Mouse (Mus musculus): ENCODE results near the gene Urm1. TPM values are rescaled to one million over a fixed set of nuclear protein-coding genes. Genes with fewer than 3 reads are reported as not detected.
A peak's percentile ranks its signal among the peaks of the same experiment; 100 is the strongest.

Urm1 gene
- polyA plus RNA-seq, 1 experiment from 2014 or later, result 22.8 TPM

DNA sequence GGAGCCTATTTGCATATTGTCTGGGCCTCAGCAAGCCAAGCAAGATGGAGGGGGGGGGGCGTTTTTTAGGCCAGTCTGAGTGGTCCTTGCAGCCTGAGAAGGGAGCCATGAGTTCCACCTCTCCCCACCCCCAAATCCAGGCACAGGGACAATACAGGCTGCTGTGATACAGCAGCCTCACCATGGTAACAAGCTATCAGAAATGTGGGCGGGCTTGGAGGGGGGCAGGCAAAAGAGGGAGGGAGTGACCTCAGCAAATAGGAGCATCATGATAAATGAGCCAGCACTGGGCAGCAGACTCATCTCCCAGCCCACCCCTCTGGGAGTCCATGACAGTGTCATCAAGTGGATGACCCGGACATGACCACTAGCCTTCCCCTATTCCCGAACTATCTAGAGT is 19.6 kb downstream of the Urm1 start:
- Histone ChIP-seq H3K4me3 (no peak overlapping the region), H3K27ac (replicated peaks) (peak overlapping the region; percentile 86), H3K9ac (peak overlapping the region; percentile 23; the same call in 1 of the 2 replicates), H3K36me3 (peaks cover 31% of the 10 kb centered on the region), H3K4me2 (no peak overlapping the region), H3K9me3 (no peaks in the 10 kb centered on the region), H3K27me3 (peaks cover 5% of the 10 kb centered on the region; the same call in 1 of the 2 replicates), H3K4me1 (replicated peaks) (peaks cover 85% of the 10 kb centered on the region)
- WGBS, result 10% methylated on average over 4 of the region's 4 CpGs
- ATAC-seq (ENCODE audit: low read depth), result peak; percentile 57

DNA sequence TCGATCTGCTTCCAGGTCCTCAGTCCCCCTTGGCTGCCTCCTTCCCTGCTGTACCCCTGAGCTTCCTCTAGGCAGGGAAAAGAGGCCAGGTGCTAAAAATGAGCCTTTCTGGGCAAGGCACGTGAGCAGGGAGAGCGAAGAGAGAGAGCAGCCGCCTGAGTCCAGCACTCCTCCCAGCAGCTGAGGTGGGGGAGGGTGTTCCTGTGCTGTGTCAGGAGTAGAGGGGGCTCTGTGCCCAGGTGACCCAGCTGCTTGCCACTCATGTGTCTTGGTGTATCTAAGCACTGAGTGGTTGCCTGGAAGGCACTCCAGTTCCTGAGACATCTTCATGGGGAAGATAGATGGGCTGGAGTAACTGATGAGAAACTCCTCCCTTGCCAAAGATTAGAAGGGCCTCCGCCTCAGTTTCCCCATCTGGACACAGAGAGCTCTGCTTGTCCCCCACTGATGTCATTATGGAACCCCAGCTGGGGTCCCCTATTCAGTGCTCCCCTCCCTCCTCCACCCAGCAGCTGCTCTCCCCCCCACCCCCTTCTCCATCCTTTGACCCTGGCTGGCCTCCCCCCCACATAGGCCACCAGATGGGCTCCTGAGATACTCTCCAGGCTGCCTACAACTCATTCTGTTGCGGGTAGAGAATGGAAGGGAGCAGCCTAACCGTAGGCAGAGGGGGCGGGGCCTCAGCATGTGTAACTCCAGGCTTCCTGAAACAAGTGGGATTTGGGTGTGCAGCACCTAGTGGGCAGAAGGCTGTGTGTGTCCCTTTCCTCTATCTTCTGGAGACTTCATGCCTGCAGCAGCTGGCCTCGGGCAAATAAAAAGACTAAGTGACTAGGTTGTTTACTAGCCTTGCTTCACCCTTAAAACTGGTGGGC is 23.6 kb downstream of the Urm1 start:
- H3K4me1 ChIP-seq (replicated peaks), result peaks cover 91% of the 10 kb centered on the region
- H3K4me2 ChIP-seq, result peak overlapping the region; percentile 63
- peaks cover 8% of the 10 kb centered on the region; the same call in 1 of the 2 replicates for H3K27me3 ChIP-seq
- WGBS, result 18% methylated on average over 9 of the region's 9 CpGs
- peak overlapping the region; percentile 95 for H3K27ac ChIP-seq (replicated peaks)
- peaks cover 18% of the 10 kb centered on the region; the same call in 1 of the 2 replicates for H3K36me3 ChIP-seq
- H3K9ac ChIP-seq, result peak overlapping the region; percentile 96; the same call in 1 of the 2 replicates
- peak overlapping the region; percentile 79 for H3K4me3 ChIP-seq
- ATAC-seq (ENCODE audit: low read depth), result 0 out of 2 replicates have a peak, but pooled peaks have one; percentile 25
- H3K9me3 ChIP-seq, result no peaks in the 10 kb centered on the region

DNA sequence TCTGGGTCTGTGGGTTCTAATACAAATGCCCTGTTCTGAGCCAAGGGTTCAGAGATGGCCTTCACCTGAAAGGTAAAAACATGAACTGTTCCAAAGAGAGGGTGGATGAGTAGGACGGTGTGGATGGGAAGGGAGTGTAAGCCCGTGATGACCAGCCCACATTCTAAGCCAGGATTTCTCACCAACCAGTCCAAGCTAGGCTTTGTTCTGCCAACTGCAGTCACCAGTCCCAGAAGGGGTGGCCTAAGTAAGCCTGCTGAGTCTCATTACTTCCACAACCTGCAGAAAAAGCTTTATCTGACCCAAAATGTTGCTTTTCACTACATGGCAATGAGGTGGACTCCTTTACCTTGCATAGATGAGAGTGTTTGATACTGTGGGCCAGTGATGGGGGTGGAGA is 24.2 kb downstream of the Urm1 start:
- H3K4me2 ChIP-seq, result peak overlapping the region; percentile 63
- H3K36me3 ChIP-seq, result peaks cover 18% of the 10 kb centered on the region; the same call in 1 of the 2 replicates
- no peak for ATAC-seq (ENCODE audit: low read depth)
- peaks cover 8% of the 10 kb centered on the region; the same call in 1 of the 2 replicates for H3K27me3 ChIP-seq
- no peaks in the 10 kb centered on the region for H3K9me3 ChIP-seq
- H3K4me3 ChIP-seq, result peak overlapping the region; percentile 79
- peak overlapping the region; percentile 96 for H3K9ac ChIP-seq
- peak overlapping the region; percentile 95 for H3K27ac ChIP-seq (replicated peaks)
- peaks cover 91% of the 10 kb centered on the region for H3K4me1 ChIP-seq (replicated peaks)
- 22% methylated on average over 2 of the region's 2 CpGs for WGBS

DNA sequence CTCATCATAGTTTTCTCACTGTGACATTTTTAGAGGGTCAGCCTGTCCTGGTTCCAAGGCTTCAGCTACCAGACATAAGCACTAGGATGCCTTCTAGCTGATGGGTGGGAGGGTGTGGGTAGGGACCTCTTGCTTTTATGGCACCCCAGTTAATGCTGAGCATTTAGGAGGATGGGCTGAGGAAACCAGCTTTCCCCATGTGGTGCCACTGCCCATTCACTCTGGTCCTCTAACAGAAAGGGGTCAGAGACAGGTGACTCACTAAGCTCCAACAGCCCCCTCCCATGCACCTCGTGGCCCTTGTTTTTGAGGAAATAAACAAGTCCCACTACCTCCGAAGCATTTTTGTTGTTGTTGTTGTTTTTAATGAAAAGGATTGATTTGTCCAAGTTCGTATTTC is 24.8 kb downstream of the Urm1 start:
- no peaks in the 10 kb centered on the region for H3K9me3 ChIP-seq
- H3K4me1 ChIP-seq (replicated peaks), result peaks cover 91% of the 10 kb centered on the region
- WGBS, result 4% methylated on average over 3 of the region's 3 CpGs
- H3K36me3 ChIP-seq, result peaks cover 18% of the 10 kb centered on the region; the same call in 1 of the 2 replicates
- peak overlapping the region; percentile 79 for H3K4me3 ChIP-seq
- H3K27me3 ChIP-seq, result peaks cover 8% of the 10 kb centered on the region; the same call in 1 of the 2 replicates
- ATAC-seq (ENCODE audit: low read depth), result no peak
- peak overlapping the region; percentile 96 for H3K9ac ChIP-seq
- H3K27ac ChIP-seq (replicated peaks), result peak overlapping the region; percentile 95
- peak overlapping the region; percentile 63 for H3K4me2 ChIP-seq

DNA sequence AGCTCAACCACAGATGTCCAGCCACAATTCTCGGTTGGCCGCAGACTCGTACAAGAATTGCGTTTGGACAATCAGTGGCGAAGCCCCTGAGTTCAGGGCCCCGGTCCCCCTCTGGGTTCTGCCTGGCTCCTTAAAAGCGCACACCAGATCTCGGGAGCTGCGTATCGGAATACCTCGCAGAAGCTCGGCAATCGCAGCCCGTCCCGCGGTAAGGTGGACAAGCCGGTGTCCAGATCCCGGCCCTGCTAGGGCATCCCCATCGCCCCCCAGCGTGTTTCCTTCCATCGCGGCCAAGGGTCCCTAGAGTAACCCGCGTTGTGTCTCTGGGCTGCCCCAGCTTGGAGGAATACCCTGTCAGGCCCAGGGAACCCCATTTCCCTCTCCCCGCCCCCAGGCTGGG is 25.8 kb downstream of the Urm1 start:
- Histone ChIP-seq H3K4me3 (peak overlapping the region; percentile 79), H3K9ac (peak overlapping the region; percentile 96), H3K4me2 (peak overlapping the region; percentile 63), H3K4me1 (replicated peaks) (peaks cover 91% of the 10 kb centered on the region), H3K36me3 (peaks cover 18% of the 10 kb centered on the region; the same call in 1 of the 2 replicates), H3K27ac (replicated peaks) (peak overlapping the region; percentile 95), H3K27me3 (peaks cover 8% of the 10 kb centered on the region; the same call in 1 of the 2 replicates), H3K9me3 (no peaks in the 10 kb centered on the region)
- peak; percentile 37; the same call in 1 of the 2 replicates for ATAC-seq (ENCODE audit: low read depth)
- under 1% methylated on average over 25 of the region's 25 CpGs for WGBS

DNA sequence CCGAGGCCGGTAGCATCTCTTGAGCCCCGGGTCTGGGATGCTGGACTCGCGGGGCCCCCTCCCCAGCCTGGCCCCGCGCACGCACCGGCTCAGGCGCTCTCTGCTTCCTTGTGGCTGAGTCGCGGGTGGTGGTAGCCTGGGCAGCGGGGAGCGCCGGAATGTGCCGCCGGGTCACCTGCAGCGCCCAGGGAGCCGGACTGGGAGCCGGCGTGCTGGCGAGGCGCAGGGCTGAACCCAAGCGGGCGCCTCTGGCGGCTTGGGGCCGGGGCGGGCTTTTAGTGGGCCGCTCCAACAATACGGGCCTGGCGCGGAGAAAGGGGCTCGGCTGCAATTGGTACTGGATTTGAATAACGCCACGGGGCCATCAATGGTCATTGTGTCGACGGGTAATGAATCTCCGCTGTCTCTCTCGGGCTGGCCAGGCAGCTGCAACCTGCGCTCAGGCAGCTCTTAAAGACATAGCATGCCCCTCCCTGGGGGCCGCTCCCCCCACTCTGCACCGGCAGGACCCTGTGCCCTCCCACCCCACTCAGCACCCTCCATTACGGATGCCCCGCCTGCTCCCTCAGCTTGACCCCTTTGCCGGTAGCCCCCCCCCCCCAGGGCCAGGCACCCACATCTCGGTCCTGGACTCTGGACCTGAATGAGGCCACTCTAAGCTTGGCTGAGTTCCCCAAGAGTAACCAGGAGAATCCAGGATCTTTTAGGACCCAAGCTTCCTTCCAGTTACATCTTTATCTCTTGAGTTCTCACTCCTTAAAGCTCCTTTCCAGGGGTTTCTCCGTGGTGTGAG is 26.4 kb downstream of the Urm1 start:
- Histone ChIP-seq H3K9ac (peak overlapping the region; percentile 96), H3K27me3 (peaks cover 8% of the 10 kb centered on the region; the same call in 1 of the 2 replicates), H3K9me3 (no peaks in the 10 kb centered on the region), H3K4me1 (replicated peaks) (peaks cover 87% of the 10 kb centered on the region), H3K4me3 (peak overlapping the region; percentile 79), H3K4me2 (peak overlapping the region; percentile 63), H3K27ac (replicated peaks) (peak overlapping the region; percentile 95), H3K36me3 (peaks cover 18% of the 10 kb centered on the region; the same call in 1 of the 2 replicates)
- ATAC-seq (ENCODE audit: low read depth), result peak; percentile 59
- 5% methylated on average over 47 of the region's 47 CpGs for WGBS

DNA sequence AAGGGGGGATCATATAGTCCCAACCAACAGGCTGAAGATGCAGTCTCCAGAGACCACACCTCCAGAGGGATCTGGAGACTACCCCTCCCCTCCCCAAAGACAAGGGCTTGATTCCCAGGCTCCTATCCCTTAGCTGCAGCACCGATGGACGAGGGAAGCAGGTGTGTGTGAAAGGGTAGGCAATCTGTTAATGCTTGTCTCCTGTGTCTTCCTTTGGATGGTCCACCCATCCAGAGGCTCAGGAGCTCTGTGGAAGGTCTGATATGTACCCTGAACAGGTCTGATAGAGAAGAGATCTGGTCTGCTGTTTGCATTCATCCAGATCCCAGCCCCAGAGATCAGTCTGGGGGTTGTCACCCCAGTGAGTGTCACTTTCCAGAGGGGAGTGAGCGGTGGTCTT is 27.0 kb downstream of the Urm1 start:
- Histone ChIP-seq H3K36me3 (peaks cover 12% of the 10 kb centered on the region; the same call in 1 of the 2 replicates), H3K4me3 (peak overlapping the region; percentile 79), H3K27me3 (peaks cover 8% of the 10 kb centered on the region; the same call in 1 of the 2 replicates), H3K4me1 (replicated peaks) (peaks cover 85% of the 10 kb centered on the region), H3K9ac (peak overlapping the region; percentile 96), H3K4me2 (peak overlapping the region; percentile 63), H3K9me3 (no peaks in the 10 kb centered on the region), H3K27ac (replicated peaks) (peak overlapping the region; percentile 95)
- WGBS, result 25% methylated on average over 3 of the region's 3 CpGs
- ATAC-seq (ENCODE audit: low read depth), result peak; percentile 10

DNA sequence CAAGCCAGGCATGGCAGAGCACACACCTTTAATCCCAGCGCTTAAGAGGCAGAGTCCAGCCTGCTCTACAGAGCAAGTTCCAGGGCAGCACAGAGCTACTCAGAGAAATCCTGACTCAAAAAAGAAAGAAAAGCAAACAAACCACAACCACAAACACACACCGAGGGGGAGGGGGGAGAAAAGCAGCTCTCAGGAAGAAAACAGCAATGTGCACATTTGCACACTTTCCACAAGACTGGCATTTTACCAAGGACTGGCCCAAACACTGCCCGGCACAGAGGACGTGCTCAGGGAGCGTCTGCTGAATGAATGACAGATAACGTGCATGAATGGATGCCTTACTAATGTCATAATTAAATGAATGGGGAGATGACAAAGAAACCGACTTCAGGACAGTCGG is 29.2 kb downstream of the Urm1 start:
- H3K9me3 ChIP-seq, result no peaks in the 10 kb centered on the region
- peaks cover 7% of the 10 kb centered on the region; the same call in 1 of the 2 replicates for H3K27me3 ChIP-seq
- no peaks in the 10 kb centered on the region for H3K36me3 ChIP-seq
- H3K27ac ChIP-seq (replicated peaks), result peak overlapping the region; percentile 65
- no peak overlapping the region for H3K4me3 ChIP-seq
- peaks cover 80% of the 10 kb centered on the region for H3K4me1 ChIP-seq (replicated peaks)
- WGBS, result 37% methylated on average over 8 of the region's 8 CpGs
- 0 out of 2 replicates have a peak overlapping the region, but pooled peaks have one; percentile 41 for H3K9ac ChIP-seq
- H3K4me2 ChIP-seq, result no peak overlapping the region
- no peak for ATAC-seq (ENCODE audit: low read depth)

DNA sequence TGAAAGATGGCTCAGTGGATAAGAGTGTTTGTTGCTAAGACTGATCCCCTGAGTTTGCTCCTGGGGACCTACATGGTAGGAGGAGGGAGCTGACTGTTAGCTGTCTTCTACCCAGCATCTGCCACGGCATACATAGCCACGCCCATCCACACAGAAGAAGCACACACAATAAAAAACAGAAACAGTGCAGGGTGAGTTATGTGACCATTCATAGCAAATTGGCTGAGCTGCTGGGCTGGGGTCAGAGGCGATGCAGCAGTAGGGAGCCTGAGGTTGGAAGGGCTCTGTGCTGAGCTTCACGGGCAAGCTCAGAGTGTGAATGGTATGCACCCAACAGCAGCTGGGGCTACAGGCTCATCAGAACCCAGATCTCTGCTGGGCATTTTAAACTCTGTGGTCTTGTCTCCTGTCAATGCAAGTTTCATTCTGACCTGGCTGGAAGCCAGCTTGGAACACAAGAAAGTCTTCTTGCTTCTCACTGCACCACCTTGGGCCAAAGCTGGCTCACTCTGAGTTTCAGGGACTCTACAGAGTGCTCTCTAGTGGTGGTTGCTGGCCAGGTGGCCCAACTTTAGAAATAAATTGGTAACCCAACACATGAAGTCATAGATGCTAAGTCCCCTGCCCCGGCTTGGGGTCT is 30.1 kb downstream of the Urm1 start:
- 0 out of 2 replicates have a peak overlapping the region, but pooled peaks have one; percentile 12 for H3K9ac ChIP-seq
- H3K27ac ChIP-seq (replicated peaks), result peak overlapping the region; percentile 65
- no peak overlapping the region for H3K4me3 ChIP-seq
- H3K4me1 ChIP-seq (replicated peaks), result peaks cover 75% of the 10 kb centered on the region
- H3K36me3 ChIP-seq, result no peaks in the 10 kb centered on the region
- no peaks in the 10 kb centered on the region for H3K27me3 ChIP-seq
- ATAC-seq (ENCODE audit: low read depth), result no peak
- no peaks in the 10 kb centered on the region for H3K9me3 ChIP-seq
- 0 out of 2 replicates have a peak overlapping the region, but pooled peaks have one; percentile 11 for H3K4me2 ChIP-seq
- WGBS, result 18% methylated on average over 5 of the region's 5 CpGs

DNA sequence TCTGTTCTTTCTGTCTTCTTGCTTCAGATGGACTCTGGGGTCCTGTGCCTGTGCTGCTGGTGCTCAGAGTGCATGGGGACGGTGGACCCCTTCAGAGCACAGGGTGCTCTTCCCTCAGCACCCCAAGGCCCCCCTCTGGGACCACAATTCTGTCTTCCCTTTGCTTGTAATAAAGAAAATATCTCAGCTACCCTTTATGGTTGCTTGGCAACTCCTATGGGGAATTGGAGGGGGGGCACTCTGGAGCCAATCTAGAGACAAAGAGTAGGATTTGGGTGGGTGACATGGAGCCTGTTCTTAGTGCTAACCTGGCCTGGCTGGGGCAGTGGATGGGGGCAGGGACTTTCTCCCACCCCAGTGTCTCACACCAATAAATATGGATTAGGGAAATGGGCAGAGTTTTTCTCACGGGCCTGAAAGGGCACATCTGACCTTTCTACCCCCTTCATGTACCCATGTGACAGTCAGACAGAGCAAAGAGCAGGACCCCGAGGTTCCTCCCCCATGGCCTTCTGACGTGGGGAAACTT is 33.1 kb downstream of the Urm1 start:
- peak overlapping the region; percentile 54 for H3K9ac ChIP-seq
- peaks cover 79% of the 10 kb centered on the region for H3K4me1 ChIP-seq (replicated peaks)
- no peak overlapping the region for H3K4me3 ChIP-seq
- H3K36me3 ChIP-seq, result no peaks in the 10 kb centered on the region
- 14% methylated on average over 4 of the region's 4 CpGs for WGBS
- peak overlapping the region; percentile 74 for H3K27ac ChIP-seq (replicated peaks)
- no peaks in the 10 kb centered on the region for H3K27me3 ChIP-seq
- no peaks in the 10 kb centered on the region for H3K9me3 ChIP-seq
- H3K4me2 ChIP-seq, result no peak overlapping the region
- ATAC-seq (ENCODE audit: low read depth), result no peak

DNA sequence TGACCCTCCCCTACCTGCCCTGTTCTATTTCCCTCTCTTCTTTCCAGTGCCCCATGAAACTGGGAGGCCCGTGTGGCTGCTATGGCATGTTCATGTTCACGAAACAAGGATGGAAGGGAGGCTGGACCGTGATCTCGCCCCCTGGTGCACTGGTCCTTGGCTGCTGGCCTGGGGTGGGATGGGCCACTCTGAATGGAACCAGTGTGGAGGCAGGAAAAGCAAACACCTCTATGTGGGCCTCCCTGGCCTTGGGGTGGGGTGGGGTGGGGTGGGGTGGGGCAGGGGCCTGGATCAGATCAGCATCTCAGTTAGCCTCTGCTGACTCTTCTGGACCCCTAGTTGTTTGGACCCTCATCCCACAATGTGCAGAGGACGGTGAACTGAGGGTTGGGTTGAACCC is 33.9 kb downstream of the Urm1 start:
- WGBS, result 21% methylated on average over 5 of the region's 5 CpGs
- Histone ChIP-seq H3K4me2 (no peak overlapping the region), H3K9ac (no peak overlapping the region), H3K36me3 (no peaks in the 10 kb centered on the region), H3K27me3 (no peaks in the 10 kb centered on the region), H3K4me1 (replicated peaks) (peaks cover 79% of the 10 kb centered on the region), H3K27ac (replicated peaks) (peak overlapping the region; percentile 74; the same call in 1 of the 2 replicates), H3K9me3 (no peaks in the 10 kb centered on the region), H3K4me3 (no peak overlapping the region)
- ATAC-seq (ENCODE audit: low read depth), result no peak
